Mouse (Mus musculus): ENCODE results near the gene Ddx55. TPM values are rescaled to one million over a fixed set of nuclear protein-coding genes. Genes with fewer than 3 reads are reported as not detected.
A peak's percentile ranks its signal among the peaks of the same experiment; 100 is the strongest.
"Not testable (repeated sequence)": the region's sequence is repeated elsewhere in the genome, so short reads cannot be mapped to it uniquely, and the experiment has no call there.

Gene Ddx55
- total and polyA plus RNA-seq, 2 experiments: 3.0 to 6.3 TPM

DNA sequence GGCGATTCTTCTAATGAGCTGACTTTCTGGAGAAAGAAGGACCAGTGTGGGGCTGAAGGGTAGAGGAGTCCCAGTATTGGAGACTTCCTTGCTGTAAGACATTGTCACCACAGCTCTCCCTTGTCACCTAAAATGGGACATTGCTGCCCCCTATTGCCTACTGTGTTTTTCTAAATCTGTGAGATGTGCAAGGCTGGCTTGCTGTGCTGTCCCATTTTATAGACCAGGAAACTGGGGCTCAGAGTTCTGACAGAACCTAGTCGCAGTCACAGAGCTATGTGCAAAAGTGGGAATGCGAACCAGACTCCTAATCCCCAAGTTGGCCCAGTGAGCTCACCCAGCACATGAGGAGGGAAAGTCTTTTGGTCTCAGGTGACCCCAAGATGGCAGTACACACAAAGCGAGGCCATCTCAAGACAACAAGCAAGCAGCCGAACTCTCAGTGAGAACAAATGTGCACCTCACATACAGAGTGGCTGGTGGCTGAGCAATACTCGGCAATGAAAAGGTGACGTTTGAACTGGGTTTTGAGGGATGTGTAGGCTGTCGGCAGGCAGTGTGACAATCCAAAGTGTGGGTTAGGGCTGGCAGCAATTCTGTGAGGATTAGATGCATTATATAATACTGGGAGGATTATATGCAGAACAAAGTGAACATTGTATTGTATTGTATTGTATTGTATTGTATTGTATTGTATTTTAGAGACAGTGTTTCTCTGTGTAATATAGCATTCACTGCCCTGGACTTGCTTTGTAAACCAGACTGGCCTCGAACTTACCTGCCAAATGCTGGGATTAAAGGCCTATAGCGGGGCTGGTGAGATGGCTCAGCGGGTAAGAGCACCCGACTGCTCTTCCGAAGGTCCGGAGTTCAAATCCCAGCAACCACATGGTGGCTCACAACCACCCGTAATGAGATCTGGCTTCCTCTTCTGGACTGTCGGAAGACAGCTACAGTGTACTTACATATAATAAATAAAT is 13.6 kb upstream of the Ddx55 start:
- H3K4me1 ChIP-seq (ENCODE audit: control insufficient read depth, insufficient read depth, low read length): peaks cover 5% of the 10 kb centered on the region
- H3K36me3 ChIP-seq (ENCODE audit: control insufficient read depth, insufficient read depth, low read length): peaks cover 10% of the 10 kb centered on the region
- no peak overlapping the region for H3K4me3 ChIP-seq (ENCODE audit: insufficient read depth, low read depth, low read length)
- WGBS: 83% methylated on average over 16 of the region's 16 CpGs
- no peak overlapping the region for H3K9ac ChIP-seq (ENCODE audit: low read depth, low read length)
- peak; percentile 66 for DNase-seq (ENCODE audit: extremely low read depth, low read depth, low spot score)
- no peaks in the 10 kb centered on the region for H3K27me3 ChIP-seq (ENCODE audit: control insufficient read depth, insufficient read depth, low read length)
- H3K79me2 ChIP-seq (ENCODE audit: control insufficient read depth, insufficient read depth, low read length): peaks cover 12% of the 10 kb centered on the region; the same call in 1 of the 2 replicates
- H3K27ac ChIP-seq (replicated peaks; ENCODE audit: insufficient read depth, low read depth, low read length): no peak overlapping the region
- TF ChIP-seq CTCF (IDR thresholded peaks at IDR 0.05; ENCODE audit: low read depth, low read length): peak; percentile 46; the same call in 1 of the 2 replicates
- no peak for TF ChIP-seq POLR2A (IDR thresholded peaks at IDR 0.05; ENCODE audit: extremely low read depth, insufficient read depth, low read length)

DNA sequence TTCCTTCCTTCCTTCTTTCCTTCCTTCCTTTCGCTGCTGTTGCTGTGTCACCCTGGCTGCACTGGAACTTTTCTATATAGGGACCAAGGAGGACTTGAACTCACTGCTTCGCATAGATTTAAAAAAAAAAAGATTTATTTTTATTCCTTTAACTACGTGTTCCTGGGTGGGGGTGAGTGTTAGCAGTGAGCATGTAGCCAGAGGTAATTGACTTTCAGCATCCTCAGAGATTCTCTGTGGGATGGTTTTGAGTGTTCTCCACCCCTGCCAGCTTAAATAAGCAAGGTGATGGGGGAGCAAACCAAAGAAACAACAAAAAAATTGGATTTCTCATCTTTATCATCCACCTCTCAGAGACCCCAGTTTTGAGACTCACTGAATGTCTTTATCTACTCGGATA is 12.8 kb upstream of the Ddx55 start:
- H3K9ac ChIP-seq (ENCODE audit: low read depth, low read length): no peak overlapping the region
- H3K27ac ChIP-seq (replicated peaks; ENCODE audit: insufficient read depth, low read depth, low read length): no peak overlapping the region
- DNase-seq (ENCODE audit: extremely low read depth, low read depth, low spot score): no peak
- H3K4me3 ChIP-seq (ENCODE audit: insufficient read depth, low read depth, low read length): no peak overlapping the region
- peaks cover 18% of the 10 kb centered on the region for H3K36me3 ChIP-seq (ENCODE audit: control insufficient read depth, insufficient read depth, low read length)
- no peaks in the 10 kb centered on the region for H3K27me3 ChIP-seq (ENCODE audit: control insufficient read depth, insufficient read depth, low read length)
- H3K79me2 ChIP-seq (ENCODE audit: control insufficient read depth, insufficient read depth, low read length): peaks cover 17% of the 10 kb centered on the region; the same call in 1 of the 2 replicates
- 77% methylated on average over 4 of the region's 4 CpGs for WGBS
- TF ChIP-seq POLR2A (IDR thresholded peaks at IDR 0.05; ENCODE audit: extremely low read depth, insufficient read depth, low read length) (no peak), CTCF (IDR thresholded peaks at IDR 0.05; ENCODE audit: low read depth, low read length) (no peak)
- H3K4me1 ChIP-seq (ENCODE audit: control insufficient read depth, insufficient read depth, low read length): peaks cover 5% of the 10 kb centered on the region

DNA sequence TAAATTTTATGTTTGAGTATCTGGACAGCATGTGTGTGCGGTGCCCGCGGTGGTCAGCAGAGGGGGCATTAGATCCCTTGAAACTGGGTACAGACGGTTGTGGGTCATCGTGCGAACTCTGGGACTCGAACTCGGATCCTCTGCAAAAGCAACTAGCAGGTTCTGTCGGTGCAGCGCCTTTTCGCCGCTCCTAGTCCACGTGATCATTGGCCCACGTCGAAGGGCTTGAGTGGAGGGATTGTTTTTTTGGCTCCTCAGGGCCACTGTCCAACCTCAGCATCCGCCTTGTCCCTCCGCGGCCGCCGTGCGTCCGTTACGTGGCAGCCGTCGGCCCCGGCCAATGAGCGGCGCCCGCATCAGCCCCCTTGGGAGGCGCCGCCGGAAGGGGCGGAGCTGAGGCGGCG is 12.3 kb upstream of the Ddx55 start, which contains the start of gene Tmed2:
Gene Tmed2 (plus strand): TSS at position 313 of the 404 bp plus-strand sequence.
- Histone ChIP-seq H3K4me1 (ENCODE audit: control insufficient read depth, insufficient read depth, low read length) (peaks cover 5% of the 10 kb centered on the region), H3K27me3 (ENCODE audit: control insufficient read depth, insufficient read depth, low read length) (no peaks in the 10 kb centered on the region), H3K27ac (replicated peaks; ENCODE audit: insufficient read depth, low read depth, low read length) (peak within 1 kb of the TSS; percentile 89), H3K4me3 (ENCODE audit: insufficient read depth, low read depth, low read length) (peak within 1 kb of the TSS; percentile 86), H3K36me3 (ENCODE audit: control insufficient read depth, insufficient read depth, low read length) (peaks cover 23% of the 10 kb centered on the region), H3K79me2 (ENCODE audit: control insufficient read depth, insufficient read depth, low read length) (peaks cover 21% of the 10 kb centered on the region; the same call in 1 of the 2 replicates), H3K9ac (ENCODE audit: low read depth, low read length) (peak within 1 kb of the TSS; percentile 91)
- WGBS: under 1% methylated on average over 35 of the region's 35 CpGs
- DNase-seq (ENCODE audit: extremely low read depth, low read depth, low spot score): peak; percentile 92
- TF ChIP-seq CTCF (IDR thresholded peaks at IDR 0.05; ENCODE audit: low read depth, low read length) (no peak), POLR2A (IDR thresholded peaks at IDR 0.05; ENCODE audit: extremely low read depth, insufficient read depth, low read length) (no peak)

DNA sequence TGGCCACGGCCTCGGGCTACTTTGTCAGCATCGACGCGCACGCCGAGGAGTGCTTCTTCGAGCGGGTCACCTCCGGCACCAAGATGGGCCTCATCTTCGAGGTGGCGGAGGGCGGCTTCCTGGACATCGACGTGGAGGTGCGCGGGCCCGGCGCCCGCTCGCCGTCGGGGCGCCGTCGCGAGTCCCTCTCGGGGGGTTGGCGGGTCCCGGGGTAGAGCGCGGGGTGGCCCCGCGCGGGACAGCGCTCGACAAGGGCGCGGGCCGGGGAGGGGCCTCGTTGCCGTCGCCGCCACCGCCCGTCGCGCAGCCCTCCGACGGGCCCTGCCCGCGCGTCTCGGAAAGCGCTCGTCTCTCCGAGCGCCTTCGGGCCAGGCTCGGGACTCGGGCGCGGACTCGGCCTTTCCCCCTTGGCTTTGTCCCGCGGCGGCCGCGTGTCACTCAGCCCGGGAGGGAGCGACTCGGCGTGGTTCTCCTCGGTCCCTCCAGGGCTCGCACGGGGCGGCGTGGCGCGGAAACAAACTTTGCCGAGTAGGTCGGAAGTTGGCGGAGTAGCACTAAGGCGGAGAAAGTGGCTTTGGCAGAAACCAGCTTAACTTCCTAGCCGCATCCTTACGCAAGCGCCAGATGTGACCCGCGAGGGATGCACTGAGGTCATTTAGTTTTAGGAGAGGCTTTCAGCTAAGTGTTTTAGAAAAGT is 11.6 kb upstream of the Ddx55 start:
- peak overlapping the region; percentile 86 for H3K4me3 ChIP-seq (ENCODE audit: insufficient read depth, low read depth, low read length)
- DNase-seq (ENCODE audit: extremely low read depth, low read depth, low spot score): peak; percentile 82
- under 1% methylated on average over 80 of the region's 89 CpGs for WGBS
- H3K27ac ChIP-seq (replicated peaks; ENCODE audit: insufficient read depth, low read depth, low read length): peak overlapping the region; percentile 89
- peaks cover 5% of the 10 kb centered on the region for H3K4me1 ChIP-seq (ENCODE audit: control insufficient read depth, insufficient read depth, low read length)
- peaks cover 29% of the 10 kb centered on the region for H3K36me3 ChIP-seq (ENCODE audit: control insufficient read depth, insufficient read depth, low read length)
- H3K9ac ChIP-seq (ENCODE audit: low read depth, low read length): peak overlapping the region; percentile 91
- H3K79me2 ChIP-seq (ENCODE audit: control insufficient read depth, insufficient read depth, low read length): peaks cover 21% of the 10 kb centered on the region; the same call in 1 of the 2 replicates
- TF ChIP-seq CTCF (IDR thresholded peaks at IDR 0.05; ENCODE audit: low read depth, low read length) (no peak), POLR2A (IDR thresholded peaks at IDR 0.05; ENCODE audit: extremely low read depth, insufficient read depth, low read length) (0 out of 2 replicates have a peak, but pooled peaks have one; percentile 14)
- H3K27me3 ChIP-seq (ENCODE audit: control insufficient read depth, insufficient read depth, low read length): no peaks in the 10 kb centered on the region

DNA sequence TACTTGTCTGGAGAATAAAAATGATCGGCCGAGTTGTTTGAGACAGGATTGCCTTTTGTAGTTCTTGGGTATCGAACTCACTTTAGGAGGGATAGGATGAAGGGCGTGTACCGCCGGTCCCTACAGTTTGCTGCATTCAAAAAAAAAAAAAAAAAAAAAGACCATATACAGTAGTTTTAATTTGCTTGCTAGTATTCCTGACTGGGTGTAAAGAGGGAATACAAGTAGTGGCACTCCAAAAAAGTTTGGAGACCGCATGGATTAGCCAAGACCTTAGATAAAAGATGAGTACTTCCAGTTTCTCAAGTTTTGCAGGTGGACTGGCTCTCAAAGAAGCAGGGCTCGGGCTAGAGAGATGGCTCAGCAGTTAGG is 11.1 kb upstream of the Ddx55 start:
- H3K79me2 ChIP-seq (ENCODE audit: control insufficient read depth, insufficient read depth, low read length): peaks cover 21% of the 10 kb centered on the region; the same call in 1 of the 2 replicates
- H3K9ac ChIP-seq (ENCODE audit: low read depth, low read length): peak overlapping the region; percentile 7; the same call in 1 of the 2 replicates
- no peak for DNase-seq (ENCODE audit: extremely low read depth, low read depth, low spot score)
- peaks cover 32% of the 10 kb centered on the region for H3K36me3 ChIP-seq (ENCODE audit: control insufficient read depth, insufficient read depth, low read length)
- H3K27me3 ChIP-seq (ENCODE audit: control insufficient read depth, insufficient read depth, low read length): no peaks in the 10 kb centered on the region
- peak overlapping the region; percentile 86; the same call in 1 of the 2 replicates for H3K4me3 ChIP-seq (ENCODE audit: insufficient read depth, low read depth, low read length)
- TF ChIP-seq POLR2A (IDR thresholded peaks at IDR 0.05; ENCODE audit: extremely low read depth, insufficient read depth, low read length) (no peak), CTCF (IDR thresholded peaks at IDR 0.05; ENCODE audit: low read depth, low read length) (no peak)
- WGBS: 3% methylated on average over 8 of the region's 8 CpGs
- no peak overlapping the region for H3K27ac ChIP-seq (replicated peaks; ENCODE audit: insufficient read depth, low read depth, low read length)
- H3K4me1 ChIP-seq (ENCODE audit: control insufficient read depth, insufficient read depth, low read length): peaks cover 5% of the 10 kb centered on the region

DNA sequence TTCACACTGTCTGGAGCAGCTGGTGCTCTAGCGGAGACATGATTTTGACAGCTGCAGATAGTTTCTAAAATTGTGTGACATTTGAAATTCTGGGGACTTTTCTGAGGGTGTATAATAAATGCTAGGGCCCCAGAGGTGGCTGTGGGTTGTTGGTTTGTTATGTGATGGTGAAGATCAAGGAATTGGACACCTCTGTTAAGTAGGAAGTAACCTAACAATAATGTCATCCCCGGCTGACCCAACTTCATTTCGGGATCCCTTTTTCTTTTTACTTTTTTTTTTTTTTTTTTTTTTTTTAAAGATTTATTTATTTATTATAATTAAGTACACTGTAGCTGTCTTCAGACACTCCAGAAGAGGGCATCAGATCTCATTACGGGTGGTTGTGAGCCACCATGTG is 1.9 kb upstream of the Ddx55 start:
- H3K4me1 ChIP-seq (ENCODE audit: control insufficient read depth, insufficient read depth, low read length); H3K27me3 ChIP-seq (ENCODE audit: control insufficient read depth, insufficient read depth, low read length); H3K27ac ChIP-seq (replicated peaks; ENCODE audit: insufficient read depth, low read depth, low read length); H3K9ac ChIP-seq (ENCODE audit: low read depth, low read length); H3K79me2 ChIP-seq (ENCODE audit: control insufficient read depth, insufficient read depth, low read length); H3K4me3 ChIP-seq (ENCODE audit: insufficient read depth, low read depth, low read length); DNase-seq (ENCODE audit: extremely low read depth, low read depth, low spot score): not testable (repeated sequence)
- H3K36me3 ChIP-seq (ENCODE audit: control insufficient read depth, insufficient read depth, low read length): peaks cover 28% of the 10 kb centered on the region
- 86% methylated on average over 4 of the region's 4 CpGs for WGBS

DNA sequence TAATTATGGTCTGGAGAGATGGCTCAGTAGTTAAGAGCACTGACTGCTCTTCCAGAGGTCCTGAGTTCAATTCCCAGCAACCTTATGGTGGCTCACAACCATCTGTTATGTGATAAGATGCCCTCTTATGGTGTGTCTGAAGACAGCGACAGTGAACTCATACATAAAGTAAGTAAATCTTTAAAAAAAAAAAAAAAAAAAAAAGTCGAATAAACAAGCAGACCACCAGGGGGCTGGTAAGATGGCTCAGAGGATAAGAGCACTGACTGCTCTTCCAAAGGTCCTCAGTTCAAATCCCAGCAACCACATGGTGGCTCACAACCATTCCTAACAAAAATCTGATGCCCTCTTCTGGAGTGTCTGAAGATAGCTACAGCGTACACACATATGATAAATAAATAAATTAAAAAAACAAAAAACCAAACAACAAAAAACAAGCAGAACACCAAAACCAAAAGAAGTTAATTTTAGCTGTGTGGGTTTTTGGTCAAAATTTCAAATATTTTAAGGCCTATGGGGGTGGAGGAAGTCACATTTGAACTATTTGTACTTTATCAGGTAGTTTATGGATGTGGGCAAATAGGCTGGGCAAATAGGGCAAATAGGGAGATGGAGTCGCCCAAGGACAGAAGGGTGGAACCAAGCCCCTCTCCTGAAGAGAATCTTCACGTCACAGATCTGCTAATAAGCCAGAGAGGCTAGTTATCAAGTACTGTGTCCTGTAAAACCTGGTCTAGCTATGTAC is 1.1 kb upstream of the Ddx55 start:
- H3K27me3 ChIP-seq (ENCODE audit: control insufficient read depth, insufficient read depth, low read length); H3K79me2 ChIP-seq (ENCODE audit: control insufficient read depth, insufficient read depth, low read length); H3K27ac ChIP-seq (replicated peaks; ENCODE audit: insufficient read depth, low read depth, low read length); DNase-seq (ENCODE audit: extremely low read depth, low read depth, low spot score); H3K4me3 ChIP-seq (ENCODE audit: insufficient read depth, low read depth, low read length); H3K4me1 ChIP-seq (ENCODE audit: control insufficient read depth, insufficient read depth, low read length): not testable (repeated sequence)
- Histone ChIP-seq H3K9ac (ENCODE audit: low read depth, low read length) (0 out of 2 replicates have a peak overlapping the region, but pooled peaks have one; percentile 22), H3K36me3 (ENCODE audit: control insufficient read depth, insufficient read depth, low read length) (peaks cover 24% of the 10 kb centered on the region)
- 30% methylated on average over 5 of the region's 5 CpGs for WGBS
